Mouse (Mus musculus) mouse embryonic stem cell (cell line): ENCODE results near the gene Ret.

Source experiments
- in situ Hi-C, 2 experiments: fragments of 300-500 bp; cut with MboI; formaldehyde crosslinking; loops; 1 replicate in 1 of 2; 3 replicates in 1 of 2; pipeline ENCODE4 v1.14.3; 2019 to 2020; ENCODE audit warnings: low sequenced_read_pairs in 2 of 2, low pct_unique_long_range_greater_than_20kb in 1 of 2, mixed read lengths in 1 of 2; ENCODE audit not compliant: unreplicated experiment in 1 of 2

Gene Ret

DNA sequence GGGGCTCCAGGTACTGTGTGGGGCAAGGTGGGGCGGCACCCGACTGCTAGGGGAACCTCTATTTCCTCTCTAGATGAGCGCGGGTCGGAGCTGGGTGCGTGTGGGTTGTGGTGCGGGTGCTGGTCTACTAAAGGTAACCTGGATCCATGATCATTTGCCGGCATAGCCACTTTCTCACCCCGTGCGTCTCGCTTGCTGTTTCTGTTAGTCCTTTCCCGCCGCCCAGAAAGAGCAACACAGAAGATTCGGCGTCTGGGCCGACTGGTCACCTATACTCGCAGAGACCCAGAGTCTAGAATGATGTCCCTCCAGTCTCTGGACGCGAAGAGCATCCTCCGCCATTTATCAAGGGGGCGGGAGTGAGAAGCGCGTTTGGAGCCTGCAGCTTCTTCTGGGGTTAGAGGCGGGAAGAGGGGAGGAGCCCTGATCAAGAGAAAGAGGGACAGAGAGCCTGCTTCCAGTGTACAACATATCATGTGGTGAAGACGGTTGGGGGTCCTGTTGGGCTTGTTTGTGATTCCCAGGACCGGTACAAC lies at the start of gene Ret:
Gene Ret, minus strand, starts transcription at position 279 of the 536 bp plus-strand sequence.
- in situ Hi-C loops = no loop called here

DNA sequence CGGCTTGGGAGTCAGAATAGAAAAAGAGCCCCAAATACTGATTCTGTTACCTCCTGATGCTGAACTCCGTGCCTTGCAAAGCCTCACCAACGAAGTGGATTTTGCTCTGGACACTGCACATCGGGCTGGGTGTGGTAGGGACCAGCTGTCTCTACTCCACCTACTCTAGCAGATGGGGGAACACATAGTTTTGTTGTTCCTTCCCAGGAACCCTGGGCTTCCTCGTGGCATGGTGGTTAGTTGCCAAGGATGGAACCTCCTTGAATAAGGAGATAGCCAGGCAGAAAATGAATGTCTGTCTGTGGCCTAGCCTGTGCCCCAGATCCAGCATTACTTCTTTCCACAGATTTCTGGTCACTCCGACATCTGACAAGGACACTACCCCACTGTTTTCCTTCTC lies 49.6 kb upstream of the Ret start:
- in situ Hi-C loops = no loop called here

DNA sequence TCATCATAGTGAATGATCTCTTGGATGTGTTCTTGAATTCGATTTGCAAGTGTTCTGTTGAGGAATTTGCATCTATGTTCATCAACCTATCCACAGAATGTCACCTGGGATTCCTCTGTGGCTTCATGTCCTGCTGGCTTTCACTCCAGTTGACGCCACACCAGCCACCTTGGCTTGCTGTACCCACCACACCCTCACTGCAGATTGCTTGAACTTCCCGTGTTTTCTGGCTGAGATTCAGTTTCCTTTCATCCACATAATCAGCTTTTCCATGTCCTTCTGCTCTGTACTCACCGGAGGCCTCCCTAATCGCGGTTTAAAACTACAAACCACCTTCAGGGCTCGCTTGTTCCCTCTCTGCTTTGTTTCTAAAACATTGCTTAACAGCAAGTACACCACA lies 46.6 kb upstream of the Ret start:
- in situ Hi-C loops = no loop called here

DNA sequence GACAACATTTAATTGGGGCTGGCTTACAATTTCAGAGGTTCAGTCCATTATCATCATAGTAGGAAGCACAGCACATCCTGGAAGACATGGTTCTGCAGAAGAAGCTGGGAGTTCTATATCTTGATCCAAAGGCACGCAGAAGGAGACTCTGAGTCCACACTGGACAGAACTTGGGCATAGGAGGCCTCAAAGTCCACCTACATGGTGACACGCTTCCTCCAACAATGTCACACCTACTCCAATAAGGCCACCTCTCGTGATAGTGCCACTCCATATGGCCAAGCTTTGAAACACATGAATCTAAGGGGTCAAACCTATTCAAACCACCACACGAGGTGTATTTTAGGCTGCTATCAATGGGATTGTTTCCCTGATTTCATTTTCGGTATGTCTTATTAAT lies 45.4 kb upstream of the Ret start:
- in situ Hi-C loops = no loop called here

DNA sequence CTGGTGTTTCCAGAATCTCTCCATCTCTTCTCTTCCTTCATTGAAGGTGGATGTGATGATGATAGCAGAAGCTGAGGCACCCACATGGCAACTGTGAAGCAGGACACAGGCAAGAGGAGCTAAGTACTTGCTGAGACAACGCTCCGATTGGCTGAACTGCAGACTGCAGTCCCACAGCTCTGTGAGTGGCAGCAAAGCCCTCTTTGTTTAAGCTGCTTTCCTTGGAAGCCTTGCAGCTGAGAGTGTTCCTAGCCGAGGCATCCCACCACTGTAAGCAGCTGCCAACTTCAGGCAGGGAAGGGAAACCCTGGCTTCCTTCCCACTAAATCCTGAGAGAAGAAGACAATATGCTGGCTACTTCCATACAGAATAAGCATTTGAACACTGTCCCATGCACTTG lies 28.6 kb upstream of the Ret start:
- in situ Hi-C loops = no loop called here

DNA sequence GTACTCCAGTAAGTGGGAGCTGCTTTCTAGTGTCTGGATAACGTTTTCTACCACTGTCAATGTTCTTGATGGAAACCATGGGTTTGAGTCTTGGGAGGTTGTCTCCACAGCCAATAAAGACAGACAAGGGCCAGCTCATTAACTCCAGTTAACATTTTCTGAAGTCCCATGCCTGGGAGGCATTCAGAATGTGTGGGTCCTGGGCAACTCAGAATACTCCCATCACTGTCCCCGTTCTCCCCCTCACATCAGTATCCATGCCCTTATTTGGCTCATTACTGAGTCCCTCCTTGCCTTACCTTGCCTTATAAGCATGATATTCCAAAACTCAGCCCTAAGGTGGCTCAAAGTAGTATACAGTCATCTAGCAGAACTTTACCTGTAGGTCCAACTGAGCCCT lies 25.0 kb upstream of the Ret start:
- in situ Hi-C loops = no loop called here

DNA sequence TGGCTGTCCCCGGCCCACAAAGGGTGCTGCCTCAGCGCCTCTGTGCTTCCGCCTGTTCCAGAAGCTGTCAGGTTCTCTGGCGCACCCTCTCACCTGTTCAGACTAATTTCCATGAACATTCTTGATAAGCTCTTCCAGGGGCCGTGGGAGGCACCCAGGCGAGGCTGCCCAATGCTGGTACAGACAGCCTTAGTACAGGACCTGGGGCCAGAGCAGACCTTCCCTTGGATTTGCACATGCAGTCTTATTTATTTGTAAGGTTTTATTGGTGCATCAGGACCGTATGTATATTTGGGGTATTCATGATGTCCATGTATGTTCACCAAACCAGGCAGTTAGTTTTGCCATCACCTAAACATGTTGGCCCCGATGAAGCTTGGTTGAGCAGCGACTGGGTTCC lies 18.2 kb upstream of the Ret start:
- in situ Hi-C loops = no loop called here

DNA sequence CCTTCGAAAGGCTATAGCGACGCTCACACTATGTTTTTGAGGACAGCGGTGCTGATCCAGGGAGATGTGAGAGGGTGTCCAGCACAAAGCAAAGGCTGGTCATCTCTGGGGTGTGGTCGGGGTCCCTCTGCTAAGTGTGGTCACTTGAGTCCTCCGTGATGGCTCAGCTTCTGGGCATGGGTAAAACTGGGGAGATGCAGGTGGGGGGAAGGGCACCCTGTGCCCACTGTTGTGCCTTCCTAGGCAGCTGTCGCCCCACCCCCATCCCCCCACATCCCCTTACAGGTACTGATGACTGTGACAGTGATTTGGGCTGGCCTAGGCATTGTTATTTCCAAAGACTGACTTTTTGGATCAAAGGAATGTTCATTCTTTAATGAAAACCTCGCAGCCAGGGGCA lies 10.8 kb upstream of the Ret start:
- in situ Hi-C loops = no loop called here

DNA sequence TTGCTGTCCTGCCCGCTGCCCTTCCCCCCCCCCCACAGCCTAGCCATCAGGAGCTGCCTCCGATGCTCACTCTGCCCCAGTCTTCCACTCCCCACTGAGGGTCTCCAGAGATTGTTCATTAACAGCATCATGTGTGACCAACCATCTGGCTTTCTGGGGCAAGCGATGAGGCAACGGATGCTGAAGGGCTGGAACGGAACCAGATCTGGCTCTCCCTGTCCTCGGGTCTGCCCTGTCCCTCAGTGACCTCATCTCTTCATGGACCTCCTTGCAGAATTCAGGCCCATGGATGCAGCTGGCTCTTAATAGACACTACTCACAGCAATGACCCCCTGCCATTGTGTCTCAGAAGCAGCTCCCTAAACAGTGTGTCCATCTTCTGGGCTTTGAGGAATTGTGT lies 8.9 kb upstream of the Ret start:
- in situ Hi-C loops = no loop called here

DNA sequence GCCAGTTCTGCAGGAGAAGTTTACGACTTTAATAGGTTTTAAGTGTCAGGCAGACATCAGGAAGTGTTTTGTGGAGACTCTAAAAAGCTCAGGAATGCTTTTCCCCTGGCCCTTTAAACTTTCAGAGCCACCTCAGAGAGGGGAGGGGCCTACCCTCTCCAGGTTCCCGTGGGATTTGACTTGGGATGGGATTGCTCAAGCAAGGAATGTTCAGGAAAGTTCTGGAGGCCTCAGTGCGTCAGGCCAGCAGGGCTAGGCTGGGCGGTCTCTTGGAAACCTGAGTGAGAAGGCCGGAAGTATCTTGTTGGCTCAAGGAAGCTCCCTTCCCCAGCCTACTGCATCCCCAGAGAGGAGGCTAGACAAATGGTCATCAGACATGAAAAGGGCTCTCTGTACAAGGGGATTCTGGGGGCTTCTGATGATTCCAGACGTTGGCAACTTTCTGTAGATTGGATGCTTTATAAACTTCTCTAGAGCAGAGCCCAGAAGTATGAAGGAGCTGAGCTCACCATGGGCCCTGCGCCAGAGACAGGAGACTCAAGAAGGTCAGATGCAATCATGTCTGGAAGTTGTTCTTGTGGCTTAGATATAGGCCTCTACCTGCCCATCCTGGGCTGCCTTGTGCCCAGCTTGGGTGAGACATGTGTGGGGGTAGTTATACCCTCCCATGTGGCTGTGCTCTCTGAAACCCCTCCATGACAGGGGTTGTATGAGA lies 7.8 kb upstream of the Ret start:
- in situ Hi-C loops = no loop called here

DNA sequence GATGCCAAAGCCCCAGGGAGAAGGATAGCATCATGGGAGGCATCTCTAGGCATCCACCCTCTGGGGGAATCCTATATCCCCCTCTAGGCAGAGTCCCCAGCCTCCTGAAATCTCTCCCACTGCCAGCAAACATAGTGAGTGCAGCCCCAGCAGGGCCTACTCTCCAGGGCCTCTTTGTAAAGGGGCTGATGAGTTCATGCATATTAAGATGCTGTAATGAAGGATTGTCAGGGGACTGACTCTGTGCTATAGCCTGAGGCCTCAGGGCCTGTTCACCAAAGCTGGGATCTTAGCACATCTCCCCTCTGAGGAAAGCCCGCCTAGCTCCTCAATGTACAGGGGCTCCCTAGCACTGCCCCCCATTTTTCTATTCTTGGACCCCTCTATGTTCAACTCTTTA lies 6.6 kb upstream of the Ret start:
- in situ Hi-C loops = no loop called here

DNA sequence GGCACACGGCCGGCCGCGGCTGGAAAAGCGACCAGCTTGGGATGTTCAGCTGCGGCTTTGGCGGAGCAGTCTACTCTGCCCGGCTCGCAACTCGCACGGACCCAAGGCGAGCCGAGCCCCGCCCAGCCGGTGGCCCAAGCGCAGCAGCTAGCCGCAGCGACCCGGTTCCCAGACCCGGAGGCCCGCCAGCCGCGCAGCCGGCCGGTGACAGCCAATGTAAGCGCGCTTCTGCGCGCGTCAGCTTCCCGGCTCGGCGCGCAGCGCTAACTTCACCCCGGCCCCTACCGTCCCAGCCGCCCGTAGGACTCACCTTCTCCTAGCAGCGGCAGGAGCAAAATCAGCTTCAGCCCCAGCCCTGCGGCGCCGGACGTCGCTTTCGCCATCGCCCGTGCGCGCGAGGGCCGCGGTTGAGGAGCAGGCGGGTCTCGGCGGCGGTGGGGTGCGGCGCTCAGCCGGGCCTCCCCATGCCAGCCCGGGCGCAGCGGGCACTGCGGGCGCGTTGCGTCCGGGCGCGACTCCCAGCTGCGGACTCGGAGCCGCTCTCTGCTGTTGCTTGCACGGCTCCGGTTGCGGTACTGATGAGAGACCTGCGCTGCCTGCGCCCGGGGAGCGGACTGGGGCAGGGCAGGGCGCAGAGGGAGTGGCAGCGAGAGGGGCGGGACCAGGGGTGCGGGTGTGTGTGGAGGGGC lies 623 bp downstream of the Ret start:
- in situ Hi-C loops = no loop called here

DNA sequence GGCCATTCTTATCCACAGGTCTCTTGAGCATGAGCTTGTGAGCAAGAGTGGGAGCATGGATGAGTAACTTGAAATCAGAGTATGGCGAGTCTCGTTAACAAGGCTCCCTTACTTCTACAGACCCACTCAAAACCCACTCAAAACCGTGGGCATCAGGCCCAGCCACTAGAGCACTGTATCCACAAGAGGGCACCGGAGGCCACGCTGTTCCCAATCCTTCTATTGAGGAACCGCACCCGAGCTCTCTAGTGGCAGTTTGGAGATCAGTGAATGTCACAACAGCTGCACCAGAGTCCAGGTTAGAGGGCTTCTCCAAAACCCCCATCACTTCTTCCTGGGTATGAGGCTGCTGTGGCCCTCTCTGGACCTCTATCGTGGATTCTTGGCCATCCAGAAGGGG lies 2.4 kb downstream of the Ret start:
- in situ Hi-C loops = no loop called here

DNA sequence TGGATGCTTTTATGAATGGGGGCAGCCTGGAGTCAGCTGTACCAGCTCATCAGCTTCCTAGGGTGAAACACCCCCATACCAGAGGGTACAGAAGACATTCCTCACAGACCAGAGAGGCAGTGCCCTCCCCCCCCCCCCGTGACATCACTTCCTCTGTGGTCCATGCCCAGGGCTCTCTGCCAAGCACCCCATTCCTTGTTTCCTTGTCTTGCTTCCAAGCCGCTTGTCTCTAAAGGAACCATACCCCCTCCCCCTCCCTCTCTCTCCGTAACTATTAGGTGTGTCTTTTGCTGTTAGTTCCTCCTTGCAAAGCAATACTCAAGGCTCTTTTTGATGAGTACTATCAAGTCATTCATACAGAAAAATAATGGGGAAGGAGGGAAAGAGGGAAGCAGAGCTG lies 4.6 kb downstream of the Ret start:
- in situ Hi-C loops = no loop called here

DNA sequence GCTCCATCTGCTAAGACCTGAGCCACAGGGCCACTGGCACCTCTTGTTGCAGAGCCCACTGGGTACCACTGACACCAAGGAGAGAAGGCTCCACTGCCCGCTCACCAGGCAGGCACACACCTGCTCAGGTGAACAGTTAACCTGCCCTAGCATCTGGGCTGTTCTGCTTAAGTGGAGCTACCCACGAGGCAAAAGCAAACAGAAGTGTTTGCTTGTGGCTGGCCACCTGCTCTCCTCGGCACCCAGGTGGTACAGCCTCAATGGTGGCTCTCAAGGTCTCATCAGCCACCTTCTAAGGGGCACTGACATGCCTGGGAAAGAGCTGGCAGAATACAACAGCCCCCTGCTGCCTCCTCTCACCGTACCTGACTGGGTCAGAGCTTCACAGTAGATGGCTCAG lies 5.3 kb downstream of the Ret start:
- in situ Hi-C loops = no loop called here

DNA sequence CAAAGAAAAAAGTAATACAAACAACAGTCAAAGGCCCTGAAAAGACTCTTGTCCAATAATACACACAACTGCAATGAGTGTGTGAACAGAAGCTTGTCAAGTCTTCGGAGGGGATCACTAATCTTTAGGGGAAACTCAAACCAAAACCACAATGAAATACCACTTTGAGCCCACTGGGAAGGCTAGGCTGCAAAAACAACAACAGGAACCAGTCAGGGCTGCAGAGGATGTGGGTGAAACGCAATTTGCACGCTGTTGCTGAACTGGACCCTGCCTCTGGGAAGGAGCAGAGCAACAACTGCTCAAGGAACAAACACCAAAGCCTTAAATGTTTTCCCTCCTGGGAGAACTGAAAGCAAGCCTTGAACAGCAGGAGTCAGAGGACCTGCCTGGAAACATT lies 7.8 kb downstream of the Ret start:
- in situ Hi-C loops = no loop called here

DNA sequence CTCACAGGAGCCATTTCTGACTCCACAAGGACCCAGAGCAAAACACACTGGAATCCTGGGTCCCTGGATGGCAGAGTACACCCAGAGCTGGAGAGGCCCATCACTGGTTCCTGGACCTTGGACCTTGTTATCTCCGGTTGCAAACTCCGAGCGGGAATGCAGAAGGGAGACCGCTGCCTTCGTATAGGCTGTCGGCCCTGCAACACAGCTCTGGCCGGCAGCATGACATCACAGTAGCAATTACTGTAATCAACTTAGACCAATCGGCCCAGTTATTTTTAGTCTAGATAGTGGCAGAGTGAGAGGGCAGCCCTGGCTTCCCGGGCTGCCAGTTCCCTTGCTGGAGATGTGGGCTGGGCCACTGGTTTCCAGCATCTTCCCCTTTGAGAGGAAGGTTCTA lies 8.9 kb downstream of the Ret start:
- in situ Hi-C loops = no loop called here

DNA sequence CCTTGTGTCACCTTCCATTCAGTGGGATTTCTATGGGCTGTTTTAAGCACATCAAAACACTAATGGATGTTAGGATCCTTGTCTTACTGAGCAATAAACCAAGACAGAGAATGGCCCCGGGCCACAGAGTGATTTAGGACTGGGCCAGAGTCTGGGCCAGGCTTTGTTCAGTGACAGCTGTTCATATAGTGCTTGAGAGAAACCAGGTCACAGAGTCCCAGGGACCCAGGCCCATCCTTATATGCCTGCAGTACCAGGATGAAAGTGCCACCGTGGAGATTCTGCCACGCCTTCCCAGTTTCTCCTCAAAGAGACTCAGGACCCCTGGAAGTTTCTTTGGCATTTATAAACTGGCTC lies 10.3 kb downstream of the Ret start:
- in situ Hi-C loops = no loop called here

DNA sequence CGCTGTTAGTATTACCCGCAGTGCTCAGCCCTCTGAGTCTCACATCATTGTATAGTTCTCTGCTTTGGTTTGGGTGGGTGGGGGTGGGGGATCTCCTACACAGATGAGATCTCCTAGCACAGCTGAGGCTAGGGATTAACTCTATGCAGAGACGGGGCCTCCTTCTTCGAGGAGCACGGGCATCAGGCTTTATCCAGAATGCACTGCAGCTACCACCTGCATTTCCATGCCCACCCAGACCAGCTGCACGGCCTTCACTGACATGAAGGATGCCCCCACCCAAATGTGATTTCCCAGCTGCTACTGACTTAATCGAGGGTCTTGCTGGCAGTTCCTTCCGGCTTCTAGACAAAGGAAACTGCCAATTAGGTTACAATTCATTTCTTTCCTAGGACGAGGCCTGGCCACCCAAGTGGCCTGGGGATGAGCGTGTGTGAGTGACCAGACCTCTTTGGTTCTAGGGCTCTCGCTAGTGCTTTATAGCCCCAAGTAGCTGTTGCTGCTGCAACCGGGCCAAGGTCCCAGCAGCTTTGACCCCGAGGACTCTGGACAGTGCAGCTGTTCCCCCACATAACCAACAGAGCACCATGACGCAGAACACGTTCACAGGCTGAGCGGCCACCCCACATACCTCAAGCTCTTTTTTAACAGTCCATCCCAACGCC lies 10.8 kb downstream of the Ret start:
- in situ Hi-C loops = no loop called here

DNA sequence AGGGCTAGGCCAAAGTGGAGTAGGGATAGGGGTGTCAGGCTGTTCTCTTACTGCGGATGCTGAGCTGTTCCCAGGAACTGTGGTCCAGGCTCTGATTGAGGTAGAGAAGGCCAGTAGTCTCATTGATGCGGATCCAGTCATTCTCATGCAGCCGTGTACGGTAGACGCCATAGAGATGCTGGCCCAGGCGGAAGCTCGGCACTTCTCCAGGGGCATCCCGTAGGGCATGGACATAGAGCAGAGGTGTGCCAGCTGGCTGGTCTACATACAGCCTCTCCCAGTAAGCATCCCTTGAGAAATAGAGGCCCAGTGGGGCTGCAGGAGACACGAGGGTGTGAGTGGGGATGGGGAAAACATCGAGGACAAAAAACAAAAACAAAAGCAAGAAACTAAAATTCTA lies 13.4 kb downstream of the Ret start:
- in situ Hi-C loops = no loop called here
